Mouse (Mus musculus) left cerebral cortex, adult 9 months (tissue): ENCODE measurements around the gene Rad51.
A peak's percentile ranks its signal among the peaks of the same experiment; 100 is the strongest.

ENCODE experiments used
- DNase-seq, 2 experiments: peaks; one replicate each; pipeline ENCODE4 v3.0.0; 2022; ENCODE audit warnings: low spot score in 2 of 2

The Rad51 gene

DNA sequence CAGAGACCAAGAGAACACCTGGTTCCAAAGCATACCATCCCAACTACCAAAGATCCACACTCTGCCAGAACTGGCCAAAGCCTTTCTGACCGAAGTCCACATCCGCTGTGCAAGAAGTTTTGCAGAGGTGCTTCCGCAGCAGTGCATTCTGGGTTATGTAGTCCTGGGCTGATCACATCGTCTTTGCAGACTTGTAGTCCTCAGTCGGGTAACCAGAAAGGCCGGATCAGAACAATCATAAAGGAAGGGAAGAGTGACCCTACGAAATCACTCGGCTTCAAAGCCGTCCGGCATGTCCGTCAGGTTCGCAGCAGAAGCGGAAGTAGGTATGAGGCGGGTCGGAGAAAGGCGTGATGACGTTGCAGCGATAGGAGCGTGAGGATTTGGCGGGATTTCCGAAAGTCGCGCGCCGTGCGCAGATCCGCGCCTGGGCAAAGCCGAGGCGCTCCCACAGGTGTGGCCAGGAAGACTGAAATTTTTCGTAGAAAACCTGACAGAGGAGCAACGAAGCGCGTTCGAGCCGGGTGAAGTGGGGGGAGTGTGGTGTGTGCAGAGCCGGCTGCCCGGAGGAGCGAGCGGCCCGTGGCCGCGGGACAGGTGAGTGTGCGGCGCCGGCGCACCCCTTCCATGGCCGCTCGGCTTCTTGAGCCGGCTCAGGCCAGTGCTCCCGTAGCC is at the start of gene Rad51:
Gene Rad51, plus strand, starts transcription at position 356 of the 675 bp plus-strand sequence.
- DNase-seq, result peak; percentile 78 to 90

DNA sequence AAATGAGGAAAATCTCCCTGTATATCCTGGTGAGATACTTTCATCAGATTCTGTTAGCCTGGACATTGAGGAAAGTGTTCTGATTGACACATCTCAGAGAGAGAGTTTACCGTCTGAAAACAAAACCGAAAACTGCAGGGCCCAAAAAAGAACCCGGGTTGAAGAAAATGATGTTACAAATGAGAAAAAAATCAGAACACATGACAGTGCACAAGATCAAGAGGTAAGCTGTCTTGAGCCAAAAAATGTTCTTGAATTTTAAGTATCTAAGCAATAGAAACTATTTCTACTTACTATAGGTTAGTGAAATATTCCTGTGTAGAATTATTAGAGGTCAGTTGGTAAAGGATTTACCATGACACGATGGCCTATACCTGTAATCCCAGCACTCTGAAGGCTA is 40.2 kb upstream of the Rad51 start:
- DNase-seq, result no peak

DNA sequence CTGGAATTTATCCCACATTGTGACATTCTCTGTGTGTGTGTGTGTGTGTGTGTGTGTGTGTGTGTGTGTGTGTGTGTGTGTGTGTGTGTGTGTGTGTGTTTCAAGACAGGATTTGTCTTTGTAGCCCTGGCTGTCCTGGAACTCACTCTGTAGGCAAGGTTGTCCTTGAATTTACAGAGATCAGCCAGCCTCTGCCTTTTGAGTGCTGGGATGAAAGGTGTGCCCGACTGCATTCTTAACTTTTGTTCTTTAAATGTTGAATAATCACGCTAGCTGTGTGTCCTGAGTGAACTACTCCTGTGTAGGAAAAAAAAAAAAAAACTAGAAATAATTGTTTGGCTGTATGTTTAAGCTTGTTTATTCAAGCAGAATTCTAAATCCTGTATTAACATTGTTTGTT is 26.4 kb upstream of the Rad51 start:
- no peak for DNase-seq

DNA sequence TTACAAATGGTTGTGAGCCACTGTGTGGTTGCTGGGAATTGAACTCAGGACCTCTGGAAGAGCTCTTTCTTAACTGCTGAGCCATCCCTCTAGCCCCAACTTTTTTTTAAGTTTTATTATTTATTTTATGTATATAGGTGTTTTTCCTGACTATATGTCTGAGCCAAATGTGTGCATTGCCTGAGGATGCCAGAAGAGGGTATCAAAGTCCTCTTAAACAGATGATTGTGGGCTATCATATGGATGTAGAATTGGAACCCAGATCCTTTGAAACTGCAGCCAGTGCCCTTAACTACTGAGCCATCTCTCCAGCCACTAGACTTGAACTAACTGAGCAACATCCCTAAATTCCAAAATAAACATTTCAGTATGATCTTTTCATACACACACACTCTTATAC is 11.0 kb upstream of the Rad51 start:
- no peak for DNase-seq

DNA sequence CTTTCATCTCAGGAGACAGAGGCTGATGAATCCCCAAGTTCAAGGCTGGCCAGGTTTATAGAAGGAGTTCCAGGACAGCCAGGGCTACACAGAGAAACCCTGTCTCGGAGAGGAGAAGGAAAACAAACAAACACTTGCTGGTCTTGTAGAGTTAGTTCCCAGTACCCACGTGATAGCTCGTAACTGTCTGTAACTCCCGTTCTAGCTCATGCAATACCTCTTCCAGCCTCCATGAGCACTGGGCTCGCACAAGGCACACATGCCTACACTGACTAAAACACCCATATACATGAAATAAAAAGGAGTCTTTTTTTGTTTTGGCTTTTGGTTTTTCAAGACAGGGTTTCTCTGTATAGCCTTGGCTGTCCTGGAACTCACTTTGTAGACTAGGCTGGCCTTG is 6.0 kb upstream of the Rad51 start:
- no peak for DNase-seq

DNA sequence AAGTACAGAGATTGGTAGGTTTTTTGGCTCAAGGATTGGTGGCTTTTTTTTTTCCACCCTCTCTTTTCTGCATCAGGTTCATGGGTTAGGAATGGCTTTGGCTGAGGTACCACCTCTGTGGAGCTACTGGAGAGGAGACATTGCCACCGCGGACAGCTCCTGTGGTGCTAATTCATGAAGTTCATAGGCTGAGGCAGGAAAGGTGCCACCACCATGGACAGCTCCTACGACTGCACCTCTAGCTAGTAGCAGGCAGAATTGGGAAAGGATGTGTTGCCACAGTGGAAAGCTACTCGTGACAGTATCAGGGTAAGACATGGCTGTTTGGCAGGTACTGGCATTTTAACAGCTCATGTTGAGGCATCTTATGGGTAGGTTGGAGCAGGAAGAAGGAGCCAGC is 4.0 kb upstream of the Rad51 start:
- DNase-seq, result no peak

DNA sequence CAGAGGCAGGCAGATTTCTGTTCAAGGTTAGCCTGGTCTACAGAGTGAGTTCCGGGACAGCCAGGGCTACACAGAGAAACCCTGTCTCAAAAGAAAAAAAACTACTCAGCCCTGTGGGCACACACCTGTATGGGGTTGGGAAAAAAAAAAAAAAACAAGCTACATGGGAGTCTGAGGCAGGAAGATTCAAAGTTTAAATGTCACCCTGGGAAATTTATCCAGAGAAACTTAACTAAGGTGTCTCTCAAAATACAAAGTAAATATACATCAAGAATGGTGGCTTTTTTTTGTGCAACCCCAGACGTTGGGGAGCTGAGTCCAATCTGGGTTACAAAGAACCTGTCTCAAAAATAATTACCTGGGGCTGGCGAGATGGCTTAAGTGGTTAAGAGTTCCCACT is 1.5 kb upstream of the Rad51 start:
- no peak for DNase-seq

DNA sequence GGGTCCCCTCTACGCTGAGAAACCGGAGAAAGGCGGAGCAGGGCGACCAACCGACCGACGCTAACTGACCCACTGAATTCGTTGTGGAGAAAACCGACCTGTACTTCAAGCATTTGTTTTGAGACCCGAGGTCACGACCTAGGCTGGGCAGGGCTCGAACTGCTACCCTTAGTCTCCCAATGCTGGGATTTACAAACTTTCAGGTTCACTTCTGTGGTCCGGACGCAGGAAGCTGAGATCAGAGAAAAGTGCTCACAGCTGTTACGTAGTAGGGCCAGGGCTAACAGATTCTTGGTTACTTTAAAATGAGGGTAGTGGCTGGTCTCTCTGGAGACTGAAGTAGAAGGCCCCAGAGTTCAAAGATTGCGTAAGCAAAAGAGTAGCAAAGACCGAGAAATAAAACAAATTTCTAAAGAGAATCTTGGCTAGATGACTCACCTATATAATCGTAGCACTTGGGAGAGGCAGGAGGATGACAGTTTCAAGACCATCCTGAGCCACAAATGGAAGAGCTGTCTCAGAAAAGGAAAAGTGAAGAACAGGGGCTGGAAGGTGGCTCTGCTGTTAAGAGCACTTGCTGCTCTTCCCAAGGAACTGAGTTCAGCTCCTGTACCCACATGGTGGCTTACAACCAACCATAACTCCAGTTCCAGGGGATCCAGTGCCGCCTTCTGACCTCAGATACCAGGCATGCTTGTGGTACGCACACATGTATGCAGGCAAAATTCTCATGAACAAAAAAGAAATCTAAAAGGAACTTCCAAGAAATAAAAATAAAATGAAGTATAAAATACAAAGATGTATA is 730 bp downstream of the Rad51 start:
- DNase-seq, result no peak

DNA sequence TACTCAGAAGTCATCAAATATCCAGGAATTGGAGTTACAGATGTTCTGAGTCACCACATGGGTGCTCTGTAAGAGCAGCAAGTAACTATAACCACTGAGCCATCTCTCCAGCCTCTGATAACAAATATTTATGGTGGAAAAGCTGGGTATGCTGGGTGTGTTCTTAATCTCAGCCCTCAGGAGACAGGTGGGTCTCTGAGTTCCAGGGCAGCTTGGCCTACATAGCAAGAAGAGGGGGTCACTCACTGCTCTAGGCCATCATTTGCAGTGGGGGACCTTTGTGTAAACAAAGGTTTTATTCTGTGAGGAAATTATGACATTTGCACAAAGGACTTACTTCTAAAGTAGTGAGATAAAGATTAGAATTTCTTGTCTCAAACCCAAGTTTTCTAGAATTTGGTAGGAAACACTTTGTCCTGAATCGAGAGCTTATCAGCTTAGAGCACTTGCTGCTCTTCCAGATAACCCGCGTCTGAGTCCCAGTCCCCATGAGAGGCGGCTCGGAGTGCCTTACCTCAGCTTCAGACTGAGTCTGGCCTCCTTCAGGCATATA is 23.8 kb downstream of the Rad51 start:
- no peak for DNase-seq

DNA sequence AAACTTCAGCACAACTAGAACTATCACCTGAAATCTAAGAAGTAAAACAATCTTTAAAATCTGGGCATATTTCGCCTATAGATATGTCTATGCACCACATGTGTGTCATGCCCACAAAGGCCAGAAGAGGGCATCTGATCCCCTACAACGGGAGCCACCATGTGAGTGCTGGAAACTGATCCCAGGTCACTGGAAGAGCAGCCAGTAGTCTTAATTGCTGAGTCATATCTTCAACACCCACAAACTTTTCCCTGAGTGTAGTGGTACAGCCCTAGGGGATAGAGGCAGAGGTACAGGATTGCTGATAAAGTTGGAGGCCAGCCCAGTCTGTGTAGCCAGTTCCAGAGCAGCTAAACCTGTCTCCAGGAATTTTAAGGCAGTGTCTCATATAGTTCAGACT is 32.6 kb downstream of the Rad51 start:
- DNase-seq, result no peak

DNA sequence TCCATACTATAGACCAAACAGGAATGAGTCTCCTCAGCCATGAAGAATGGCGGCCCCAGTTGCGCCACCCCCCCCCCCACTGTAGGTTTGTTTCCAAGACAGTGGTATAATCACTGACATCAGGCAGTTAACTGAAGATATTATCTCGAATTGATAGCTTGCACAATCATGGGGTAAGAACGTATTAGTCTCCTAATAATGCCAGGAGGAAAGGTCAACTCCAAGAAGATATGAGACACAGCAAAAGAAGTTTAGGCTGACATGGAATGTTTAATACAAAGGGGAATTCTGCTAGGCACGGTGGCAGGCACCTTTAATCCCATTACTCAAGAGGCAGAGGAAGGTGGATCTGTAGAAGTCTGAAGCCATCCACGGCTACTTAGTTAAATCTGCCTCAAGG is 33.8 kb downstream of the Rad51 start:
- DNase-seq, result no peak

DNA sequence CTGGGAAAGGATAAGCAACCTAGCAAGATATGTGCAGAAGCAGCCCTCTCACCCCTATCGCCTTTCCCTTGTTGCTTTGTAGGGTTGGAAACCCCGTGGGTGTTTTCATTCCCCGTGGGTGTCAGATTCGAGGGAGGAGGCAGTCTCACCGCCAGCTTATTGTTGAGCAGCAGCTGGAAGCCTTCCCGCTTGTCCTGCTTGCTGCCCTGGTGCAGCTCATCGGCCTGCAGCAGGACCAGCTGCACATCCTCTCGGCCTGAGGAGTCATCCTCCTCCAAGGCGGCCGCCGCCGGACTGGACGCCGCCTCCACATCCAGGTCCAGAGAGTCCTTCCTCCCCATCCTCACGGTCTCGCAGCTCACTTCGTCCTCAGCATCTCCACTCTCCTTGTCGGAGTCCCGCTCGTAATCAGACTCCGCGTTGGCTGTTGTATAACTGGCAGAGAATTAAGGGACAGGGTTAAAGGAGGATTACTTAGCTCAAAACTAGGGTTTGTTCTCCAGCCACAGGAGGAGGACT is 34.6 kb downstream of the Rad51 start:
- no peak for DNase-seq

DNA sequence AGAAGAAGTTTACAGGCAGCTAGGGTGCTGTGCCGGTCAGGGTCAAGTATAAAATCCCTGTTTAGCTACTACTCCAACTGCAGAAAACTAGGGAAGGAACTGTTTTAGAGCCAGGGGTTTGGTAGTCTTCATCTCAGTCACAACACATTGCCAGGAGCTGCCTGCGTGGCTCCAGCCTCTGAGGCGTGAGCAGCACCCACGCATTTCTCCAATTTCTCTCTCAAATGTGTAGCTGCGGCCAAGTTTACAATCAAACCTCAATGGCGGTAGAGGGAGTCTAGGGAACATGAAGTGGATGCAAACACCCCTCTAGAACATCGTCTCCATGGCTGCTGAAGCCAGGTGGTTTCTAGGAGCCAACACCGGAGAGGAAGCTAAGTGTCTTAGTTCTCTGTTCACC is 35.2 kb downstream of the Rad51 start:
- peak in 1 of 2 experiments; percentile 50 for DNase-seq

DNA sequence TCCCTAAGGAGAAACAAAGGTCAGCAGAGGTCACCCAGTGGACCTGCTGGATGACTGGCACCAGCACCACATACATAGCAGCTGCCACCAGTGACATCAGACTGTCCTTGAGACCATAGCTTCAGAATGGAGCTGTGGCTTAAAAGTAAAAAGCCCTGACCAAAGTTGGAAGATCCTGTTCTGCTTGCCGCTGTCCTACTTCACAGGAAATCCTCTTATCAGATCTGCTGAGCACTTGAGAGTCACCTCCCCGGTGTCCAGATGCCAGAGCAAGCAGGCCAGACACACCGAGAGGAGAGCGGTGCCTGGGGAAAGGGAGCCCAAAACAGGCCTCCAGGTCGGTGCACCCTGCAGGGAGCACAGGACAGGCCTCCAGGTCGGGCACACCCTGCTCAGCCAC is 39.7 kb downstream of the Rad51 start:
- no peak for DNase-seq

DNA sequence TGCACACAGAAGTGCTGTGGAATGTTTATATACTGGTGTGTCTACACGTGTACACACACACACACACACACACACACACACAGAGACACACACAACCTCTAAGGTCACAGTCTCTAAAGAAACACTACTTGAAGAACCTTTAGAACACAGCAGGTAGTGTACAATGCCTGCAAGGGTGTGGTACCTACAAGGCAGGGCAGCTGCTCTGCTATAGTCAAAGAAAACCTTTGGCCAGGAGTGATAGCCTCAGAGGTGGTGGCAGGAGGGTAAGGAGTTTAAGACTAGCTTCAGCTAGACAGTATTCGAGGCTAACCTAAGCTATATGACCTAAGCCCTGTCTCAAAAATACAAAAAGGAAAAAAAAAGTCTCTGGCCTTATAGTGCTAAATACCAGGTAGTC is 42.1 kb downstream of the Rad51 start:
- DNase-seq, result no peak

DNA sequence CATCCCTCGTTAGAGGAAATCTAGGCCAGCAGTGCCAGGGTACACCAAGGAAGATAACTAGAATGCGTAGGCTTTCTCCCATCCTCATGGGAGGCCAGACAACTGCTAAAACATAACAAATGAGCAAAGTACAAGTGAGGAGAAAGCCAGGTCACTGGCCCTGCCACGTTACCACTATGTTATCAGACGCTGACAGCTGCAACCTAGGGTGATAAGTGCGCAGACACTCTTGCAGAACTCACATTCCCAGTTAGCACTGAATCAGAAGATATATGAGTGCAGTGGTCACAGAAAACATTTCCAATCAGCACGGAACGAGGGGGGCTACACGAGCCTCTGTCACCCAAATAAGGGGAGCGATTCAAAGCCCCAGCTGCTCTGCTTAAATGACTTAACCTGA is 42.8 kb downstream of the Rad51 start:
- no peak for DNase-seq

DNA sequence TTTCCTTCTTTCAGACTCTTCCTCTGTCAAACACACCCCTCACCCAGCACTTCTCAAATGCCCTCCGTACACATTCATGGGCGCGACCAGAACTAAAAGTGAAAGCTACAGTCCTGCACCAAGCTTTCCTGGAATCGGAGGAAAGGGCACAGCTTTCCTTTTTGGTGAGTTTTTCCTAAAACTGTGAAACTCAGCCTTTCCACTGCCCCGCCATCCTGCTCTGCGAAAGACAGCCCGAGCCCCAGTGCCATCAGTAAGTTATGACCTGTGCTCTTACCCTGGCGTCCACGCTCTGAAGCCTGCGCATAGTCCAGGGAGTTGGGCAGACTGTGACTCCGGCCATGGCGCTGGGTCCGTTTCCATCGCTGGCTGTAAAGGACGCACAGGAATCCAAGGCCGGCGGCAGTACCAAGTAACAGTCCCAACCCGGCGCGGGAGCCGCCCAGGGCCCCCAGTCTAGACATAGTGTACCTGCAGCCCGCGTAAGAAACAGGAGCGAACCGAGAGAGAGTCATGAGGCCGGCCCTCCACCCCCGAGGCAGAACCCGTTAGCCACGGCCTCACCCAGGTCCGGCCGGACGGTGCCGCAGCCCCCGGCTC is 43.6 kb downstream of the Rad51 start:
- no peak for DNase-seq

DNA sequence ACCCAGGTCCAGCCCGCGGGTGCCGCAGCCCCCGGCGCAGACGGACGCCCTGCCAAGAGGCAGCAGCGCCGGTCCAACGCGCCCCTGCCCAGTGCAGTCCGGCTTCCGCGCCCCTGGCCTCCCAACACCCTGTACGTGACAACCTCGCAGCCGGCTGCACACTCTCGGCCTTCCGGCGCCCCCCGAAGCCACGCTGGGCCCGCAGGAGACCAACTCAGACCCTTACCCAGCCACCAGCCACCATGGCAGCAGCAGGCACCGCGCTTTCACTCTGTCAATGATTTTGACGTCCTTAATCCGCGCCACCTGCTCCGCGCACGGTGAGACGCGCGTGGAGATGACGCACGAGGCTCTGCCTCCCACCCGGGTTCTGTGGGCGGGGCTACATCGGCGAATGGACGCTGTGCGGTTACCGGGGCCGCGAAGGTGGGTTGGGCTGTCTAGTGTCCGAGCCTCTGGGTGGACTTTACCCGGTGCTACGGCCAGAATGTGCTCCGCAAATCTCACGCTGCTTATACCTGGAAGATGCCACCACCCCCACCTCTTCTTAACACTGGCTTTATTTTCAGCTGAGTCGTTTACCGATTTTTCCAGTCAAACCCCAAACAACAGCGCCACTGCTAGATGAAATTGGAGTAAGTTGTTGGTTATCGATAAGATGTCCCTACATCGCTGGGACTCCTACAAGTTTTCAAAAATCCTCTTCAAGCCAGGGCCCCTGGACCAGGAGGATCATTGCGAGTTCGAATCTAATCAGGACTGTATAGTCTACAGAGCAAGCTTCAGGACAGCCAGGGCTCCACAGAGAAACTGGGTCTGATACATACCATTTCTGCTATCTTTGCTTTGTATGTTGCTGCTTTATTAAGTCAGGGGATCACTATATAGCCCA is 44.3 kb downstream of the Rad51 start, which contains the start of gene Rmdn3:
Gene Rmdn3, minus strand, starts transcription at position 354 of the 892 bp plus-strand sequence.
- peak; percentile 88 to 97 for DNase-seq

DNA sequence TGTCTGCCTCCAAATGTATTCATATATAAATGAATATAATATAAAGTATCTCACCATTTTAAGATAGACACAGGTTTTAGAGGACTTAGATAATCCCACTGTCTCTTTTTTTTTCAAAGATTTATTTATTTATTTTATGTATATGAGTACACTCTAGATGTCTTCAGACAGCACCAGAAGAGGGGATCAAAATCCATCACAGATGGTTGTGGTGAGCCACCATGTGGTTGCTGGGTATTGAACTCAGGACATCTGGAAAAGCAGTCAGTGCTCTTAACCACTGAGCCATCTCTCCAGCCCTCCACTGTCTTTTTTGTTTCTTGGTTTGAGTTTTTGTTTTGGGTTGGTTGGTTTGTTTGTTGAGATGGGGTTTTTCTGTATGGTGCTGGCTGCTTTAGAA is 45.2 kb downstream of the Rad51 start:
- no peak for DNase-seq

DNA sequence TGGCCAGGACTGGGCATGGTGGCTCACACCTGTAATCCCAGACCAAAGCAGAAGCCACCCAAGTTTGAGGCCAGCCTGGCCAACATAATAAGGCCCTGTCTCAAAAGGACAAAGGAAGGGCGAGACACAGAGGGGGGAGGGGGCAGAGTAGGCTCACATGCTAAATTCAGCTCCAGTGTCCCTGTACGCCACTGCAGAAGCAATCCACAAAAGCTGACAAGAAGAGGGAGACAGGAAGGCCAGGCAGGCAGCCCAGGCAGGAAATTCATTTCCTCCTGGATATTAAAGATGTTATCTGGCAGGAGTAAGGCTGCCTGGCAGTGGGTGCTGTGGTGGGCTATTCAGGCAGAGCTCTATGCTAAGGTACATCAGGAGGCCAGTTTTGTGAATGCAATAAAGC is 48.7 kb downstream of the Rad51 start:
- no peak for DNase-seq

DNA sequence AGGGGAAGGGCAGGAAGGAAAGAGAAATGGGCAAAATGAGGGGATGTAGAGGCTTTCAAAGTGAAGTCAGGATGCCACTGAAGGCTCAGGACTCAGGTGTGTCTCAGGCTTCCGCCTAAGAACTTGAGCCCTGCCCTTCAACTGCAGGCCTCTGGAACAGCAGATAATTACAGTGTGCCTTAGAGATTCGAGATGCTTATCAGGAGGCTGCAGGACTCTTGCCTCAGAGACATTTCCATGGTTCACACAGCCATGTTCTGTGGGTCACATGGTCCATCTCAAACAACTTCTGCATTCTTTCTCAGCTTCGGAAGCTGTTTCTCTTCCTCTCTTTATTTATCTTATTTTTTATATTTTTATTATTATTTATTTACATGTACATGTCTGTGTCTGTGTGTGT is 50.5 kb downstream of the Rad51 start:
- no peak for DNase-seq
